Mouse (Mus musculus): ENCODE results near the gene Ppie. TPM values are rescaled to one million over a fixed set of nuclear protein-coding genes. Genes with fewer than 3 reads are reported as not detected.

Gene Ppie
- 100 and 108 TPM in 2 replicates for total RNA-seq (2012; rRNA removed)
- polyA plus RNA-seq (2012; ENCODE audit: insufficient read depth in 1 of 2, insufficient read length in 2 of 2, low read depth in 1 of 2, low replicate concordance in 2 of 2, missing spikeins in 1 of 2): 10 to 100 TPM in 1 of 2 experiments, not detected in 1; 97.9 TPM

DNA sequence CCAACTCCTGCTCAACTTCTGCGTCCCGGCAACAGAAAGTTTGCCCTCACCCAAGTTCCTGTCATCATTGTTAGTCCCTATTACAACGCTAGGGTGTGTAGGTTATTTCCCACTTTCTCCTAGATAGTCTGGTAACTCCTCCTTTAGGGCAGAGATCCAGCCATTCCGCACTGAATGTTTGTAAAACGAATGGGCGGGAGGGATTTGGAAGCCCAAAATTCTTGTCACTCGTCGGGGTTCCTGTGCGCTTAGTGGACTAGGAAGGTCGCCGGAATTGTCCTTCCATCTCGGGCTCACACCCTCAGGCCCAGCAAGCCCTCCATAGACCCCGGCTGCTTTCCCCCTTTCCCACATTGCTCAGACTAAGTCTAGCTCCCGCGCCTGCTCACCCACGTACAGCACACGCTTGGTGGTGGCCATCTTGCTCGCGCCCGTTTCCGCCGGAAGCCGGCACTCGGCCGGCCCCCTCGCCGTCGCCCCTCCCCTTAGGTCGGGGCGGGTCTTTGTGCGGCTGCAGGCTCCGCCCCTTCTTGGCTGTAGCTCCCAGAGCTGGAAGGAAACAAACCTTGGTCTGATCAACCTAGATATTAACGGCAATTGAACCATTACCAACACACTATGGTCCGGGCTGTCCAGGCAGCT, at the start of gene Ppie:
Gene Ppie (minus strand): TSS at position 439 of the 642 bp plus-strand sequence.
- Histone ChIP-seq H3K27me3 (ENCODE audit: control insufficient read depth in 1 of 2, insufficient read depth in 2 of 2, low read length in 2 of 2) (no peaks in the 10 kb centered on the region), H3K4me3 (ENCODE audit: control insufficient read depth in 1 of 2, insufficient read depth in 1 of 2, low read depth in 2 of 2, low read length in 2 of 2) (peak within 1 kb of the TSS; percentile 77 to 88), H3K79me2 (ENCODE audit: control insufficient read depth, insufficient read depth, low read length, poor library complexity) (peaks cover 22% of the 10 kb centered on the region), H3K4me1 (ENCODE audit: control insufficient read depth in 1 of 2, insufficient read depth in 2 of 2, low read length in 2 of 2) (peaks cover 3 to 12% of the 10 kb centered on the region in 2 experiments; a peak in 3 of 4 replicates), H3K27ac (ENCODE audit: control insufficient read depth, low read depth, low read length) (peak within 1 kb of the TSS; percentile 98), H3K9ac (ENCODE audit: control insufficient read depth, low read depth, low read length, poor library complexity, severe bottlenecking) (peak within 1 kb of the TSS; percentile 97), H3K36me3 (ENCODE audit: control insufficient read depth in 1 of 2, insufficient read depth in 2 of 2, low read length in 2 of 2) (peaks cover 3 to 20% of the 10 kb centered on the region in 2 experiments), H3K9me3 (replicated peaks; ENCODE audit: insufficient read depth, low read length) (no peaks in the 10 kb centered on the region)
- peak; percentile 96 for DNase-seq (ENCODE audit: low read depth, low spot score)
- TF ChIP-seq ELF1 (IDR thresholded peaks at IDR 0.05; ENCODE audit: low read depth, low read length) (peak; percentile 55), POLR2AphosphoS2 (IDR thresholded peaks at IDR 0.05; ENCODE audit: low read length) (peak; percentile 97), CTCF (IDR thresholded peaks at IDR 0.05 in 2 of 3, conservative IDR thresholded peaks at IDR 0.05 in 1 of 3; ENCODE audit: control insufficient read depth in 1 of 3, insufficient read depth in 1 of 3, low read depth in 2 of 3, low read length in 3 of 3, poor library complexity in 1 of 3, severe bottlenecking in 1 of 3) (peak in 2 of 3 experiments; percentile 9 to 24; a peak in 2 of 6 replicates), MYC (IDR thresholded peaks at IDR 0.05; ENCODE audit: low read depth, low read length) (peak; percentile 82; the same call in 1 of the 2 replicates), E2F4 (IDR thresholded peaks at IDR 0.05; ENCODE audit: borderline replicate concordance, low read depth, low read length) (0 out of 2 replicates have a peak, but pooled peaks have one; percentile 9), ETS1 (IDR thresholded peaks at IDR 0.05; ENCODE audit: low read depth, low read length) (peak; percentile 56; the same call in 1 of the 2 replicates), TAL1 (IDR thresholded peaks at IDR 0.05; ENCODE audit: low read length) (no peak), GABPA (IDR thresholded peaks at IDR 0.05; ENCODE audit: low read depth, low read length) (no peak), POLR2A (IDR thresholded peaks at IDR 0.05; ENCODE audit: control insufficient read depth in 1 of 2, insufficient read depth in 1 of 2, low read depth in 1 of 2, low read length in 2 of 2, poor library complexity in 1 of 2) (peak; percentile 87 to 99), TBP (IDR thresholded peaks at IDR 0.05; ENCODE audit: low read depth, low read length) (peak; percentile 71; the same call in 1 of the 2 replicates), MAX (IDR thresholded peaks at IDR 0.05; ENCODE audit: low read length) (peak; percentile 68), CHD1 (IDR thresholded peaks at IDR 0.05; ENCODE audit: low read depth, low read length) (peak; percentile 90), KAT2A (conservative IDR thresholded peaks at IDR 0.05; ENCODE audit: low read depth, low read length) (peak; percentile 49; the same call in 1 of the 2 replicates), MAZ (IDR thresholded peaks at IDR 0.05; ENCODE audit: low read depth, low read length) (peak; percentile 87; the same call in 1 of the 2 replicates), RCOR1 (IDR thresholded peaks at IDR 0.05; ENCODE audit: low read depth, low read length) (peak; percentile 11; the same call in 1 of the 2 replicates), USF1 (IDR thresholded peaks at IDR 0.05; ENCODE audit: low read depth, low read length) (no peak), NELFE (IDR thresholded peaks at IDR 0.05; ENCODE audit: low read depth, low read length) (peak; percentile 98), SMC3 (IDR thresholded peaks at IDR 0.05; ENCODE audit: low read depth, low read length) (no peak), ZMIZ1 (IDR thresholded peaks at IDR 0.05; ENCODE audit: low read depth, low read length) (peak; percentile 84), EP300 (IDR thresholded peaks at IDR 0.05; ENCODE audit: low read depth in 1 of 2, low read length in 2 of 2) (peak; percentile 45 to 54; a peak in 3 of 4 replicates), BHLHE40 (IDR thresholded peaks at IDR 0.05; ENCODE audit: borderline replicate concordance, low read depth, low read length) (no peak), MXI1 (IDR thresholded peaks at IDR 0.05; ENCODE audit: low read depth, low read length) (peak; percentile 96), JUND (IDR thresholded peaks at IDR 0.05; ENCODE audit: low read depth, low read length) (no peak), TCF12 (IDR thresholded peaks at IDR 0.05; ENCODE audit: low read depth, low read length) (peak; percentile 71), SIN3A (IDR thresholded peaks at IDR 0.05; ENCODE audit: low read length) (peak; percentile 73; the same call in 1 of the 2 replicates), HCFC1 (IDR thresholded peaks at IDR 0.05; ENCODE audit: low read depth, low read length) (peak; percentile 86), NRF1 (IDR thresholded peaks at IDR 0.05; ENCODE audit: insufficient read depth, low read depth, low read length, poor library complexity, severe bottlenecking) (peak; percentile 61), CHD2 (IDR thresholded peaks at IDR 0.05; ENCODE audit: low read length) (no peak), MEF2A (IDR thresholded peaks at IDR 0.05; ENCODE audit: extremely low read depth, insufficient replicate concordance, low read depth, low read length, poor library complexity, severe bottlenecking) (no peak)
